Mouse (Mus musculus) 3134 (cell line): ENCODE data around the gene Tnrc6c.

Source experiments
- DNase-seq: peaks from one replicate; pipeline ENCODE4 v3.0.0-alpha.2; 2011; ENCODE audit warnings: low spot score; ENCODE audit not compliant: insufficient read length; ENCODE audit errors: extremely low read depth

Tnrc6c gene

DNA sequence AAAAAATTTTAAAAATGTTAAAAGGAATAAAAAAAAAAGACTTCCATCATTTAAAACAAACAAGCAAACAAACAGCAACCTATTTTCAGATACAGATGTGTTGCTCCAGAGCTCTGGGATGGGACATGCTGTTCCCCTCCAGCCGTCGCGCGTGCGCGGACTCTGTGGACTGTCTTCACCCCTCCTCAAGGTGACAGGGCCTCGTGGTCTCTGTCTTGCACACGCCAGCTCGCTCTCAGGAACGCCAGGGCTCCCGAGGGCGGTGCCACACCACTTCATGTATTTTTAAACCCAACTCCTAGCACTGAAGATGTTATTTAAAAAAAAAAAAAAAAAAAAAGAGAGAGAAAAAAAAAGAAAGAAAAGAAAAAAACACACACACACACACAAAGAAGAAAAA is 108.2 kb downstream of the Tnrc6c start:
- no peak for DNase-seq

DNA sequence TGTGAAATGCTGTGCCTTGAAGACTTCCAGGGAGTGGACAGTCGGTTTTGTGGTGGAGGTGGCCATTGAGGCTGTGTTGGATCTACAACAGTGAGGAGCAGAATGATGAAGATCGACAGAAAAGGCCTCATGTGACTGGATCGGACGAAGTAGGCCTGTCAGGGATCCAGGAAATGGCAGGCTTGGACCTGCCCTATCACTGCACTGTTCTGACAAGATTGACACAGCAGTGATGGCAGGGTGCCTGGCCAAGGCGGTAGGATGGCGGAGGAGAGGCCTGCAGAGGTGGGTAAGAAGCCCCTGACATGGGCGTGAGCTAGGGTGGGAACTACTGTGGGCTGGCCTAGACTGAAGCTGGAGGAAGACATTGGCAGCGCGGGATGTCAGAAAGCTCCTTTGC is 110.2 kb downstream of the Tnrc6c start:
- DNase-seq: no peak

DNA sequence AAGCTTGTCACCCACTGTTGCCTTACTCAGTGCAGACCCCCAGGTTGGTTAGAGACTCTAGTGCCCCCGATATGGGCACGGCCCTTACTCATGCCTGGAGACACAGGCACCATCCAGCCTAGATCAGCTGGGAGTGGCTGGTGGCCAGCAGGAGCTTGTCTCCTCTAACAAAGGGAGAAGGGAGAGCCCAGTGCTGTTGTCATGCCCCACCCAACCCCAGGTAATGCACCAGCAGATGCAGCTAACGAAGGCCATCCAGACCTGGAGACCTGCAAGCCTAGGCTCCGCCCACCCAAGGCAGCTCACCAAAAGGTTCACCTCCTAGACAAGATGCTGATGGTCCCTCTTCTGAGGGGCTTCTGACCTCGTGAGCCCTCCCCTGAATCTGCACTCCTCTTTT is 111.3 kb downstream of the Tnrc6c start:
- no peak for DNase-seq

DNA sequence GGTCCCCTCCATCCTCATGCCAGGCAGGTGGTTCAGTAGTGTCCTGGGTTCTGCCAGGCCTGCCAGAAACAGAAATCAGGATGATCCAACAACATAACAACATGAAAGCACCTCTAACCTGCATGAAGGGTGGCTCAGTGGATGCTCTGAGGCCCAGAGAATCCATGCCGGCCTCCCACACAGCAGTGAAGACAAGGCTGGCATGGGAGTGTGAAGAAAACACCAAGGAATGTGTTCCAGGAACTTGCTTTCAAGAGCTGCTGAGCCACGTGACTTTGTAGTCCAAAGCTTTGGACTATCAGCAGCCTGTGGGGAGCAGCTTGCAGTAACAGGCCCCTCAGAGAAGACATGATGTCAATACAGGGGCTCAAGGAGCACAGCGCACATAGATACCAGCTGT is 112.2 kb downstream of the Tnrc6c start:
- DNase-seq: no peak

DNA sequence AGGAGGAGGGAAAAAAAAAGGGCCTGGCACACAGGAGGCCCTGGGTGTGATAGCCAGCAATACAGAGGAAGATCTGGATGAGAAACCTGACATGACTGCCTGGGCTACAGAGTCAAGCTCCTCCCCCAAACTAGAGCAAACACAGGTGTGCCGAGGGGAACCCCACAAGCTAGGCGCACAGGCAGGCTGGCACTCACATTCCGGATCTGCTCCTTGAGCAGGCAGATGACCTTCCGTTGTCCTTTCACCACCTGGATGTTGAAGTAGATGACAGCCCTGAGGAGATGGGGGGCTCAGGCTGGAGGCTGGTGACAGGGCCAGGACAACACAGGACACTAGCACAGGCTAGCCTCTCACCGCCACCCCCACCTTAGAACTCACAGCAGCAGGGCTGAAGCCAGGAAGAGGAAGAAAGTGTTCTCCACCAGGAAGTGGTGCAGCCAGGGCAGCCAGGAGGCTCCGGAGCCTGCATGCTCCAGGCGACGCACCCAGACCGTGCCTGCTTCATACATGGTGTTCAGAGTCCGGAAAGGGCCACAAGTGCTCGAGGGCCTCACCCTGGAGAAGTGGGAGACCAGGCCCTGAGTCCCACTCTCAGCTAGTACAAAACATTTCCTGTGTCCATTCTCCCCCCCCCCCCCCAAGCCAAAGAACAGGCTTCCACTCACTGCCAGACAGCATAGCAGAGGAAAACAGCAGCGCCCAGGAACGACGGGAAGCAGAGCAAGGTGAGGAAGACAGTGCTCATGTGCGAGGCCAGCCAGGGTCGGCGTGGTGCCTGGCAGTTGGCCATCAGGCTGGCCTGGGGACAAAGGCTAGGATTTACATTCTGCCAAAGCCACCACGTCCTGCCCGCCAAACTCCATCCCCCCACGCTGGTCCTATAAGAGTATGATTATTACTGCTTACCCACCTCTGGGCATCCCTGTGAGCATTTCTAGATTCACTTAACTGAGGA is 114.9 kb downstream of the Tnrc6c start:
- no peak for DNase-seq

DNA sequence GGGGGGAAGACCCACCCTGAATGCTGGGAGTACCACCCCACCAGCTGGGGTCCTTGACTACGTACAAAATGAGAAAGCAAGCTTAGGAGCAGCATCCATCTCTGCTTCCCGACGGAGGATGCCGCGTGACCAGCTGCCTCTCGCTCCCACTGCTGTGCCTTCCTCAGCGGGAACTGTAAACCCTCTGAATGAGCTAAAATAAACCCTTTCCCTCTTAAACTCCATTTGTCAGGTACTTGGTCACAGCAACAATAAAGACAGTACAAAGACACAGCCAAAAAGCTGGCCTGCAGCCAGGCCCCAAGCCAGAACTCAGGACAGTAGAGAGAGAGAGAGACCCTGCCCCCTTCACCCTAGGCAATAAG is 115.6 kb downstream of the Tnrc6c start:
- no peak for DNase-seq

DNA sequence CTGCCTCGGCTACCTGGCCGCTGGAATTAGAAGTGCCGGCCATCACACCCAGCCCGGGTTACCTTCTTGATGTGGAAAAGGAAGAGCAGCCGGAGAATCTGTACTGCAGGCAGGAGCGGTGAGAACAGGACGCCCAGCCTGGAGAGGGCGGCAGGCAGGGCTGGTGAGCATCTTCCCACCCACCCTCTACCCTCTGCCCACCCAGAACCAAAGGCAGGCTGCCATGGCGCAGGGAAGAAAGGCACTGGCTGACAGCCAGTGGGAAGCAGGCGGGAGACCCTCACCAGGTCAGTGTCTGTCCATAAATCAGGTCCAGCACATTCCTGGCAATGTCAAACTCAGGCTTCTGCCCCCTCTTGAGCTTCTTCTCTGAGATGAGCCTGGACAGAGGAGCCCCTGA is 116.3 kb downstream of the Tnrc6c start:
- no peak for DNase-seq

DNA sequence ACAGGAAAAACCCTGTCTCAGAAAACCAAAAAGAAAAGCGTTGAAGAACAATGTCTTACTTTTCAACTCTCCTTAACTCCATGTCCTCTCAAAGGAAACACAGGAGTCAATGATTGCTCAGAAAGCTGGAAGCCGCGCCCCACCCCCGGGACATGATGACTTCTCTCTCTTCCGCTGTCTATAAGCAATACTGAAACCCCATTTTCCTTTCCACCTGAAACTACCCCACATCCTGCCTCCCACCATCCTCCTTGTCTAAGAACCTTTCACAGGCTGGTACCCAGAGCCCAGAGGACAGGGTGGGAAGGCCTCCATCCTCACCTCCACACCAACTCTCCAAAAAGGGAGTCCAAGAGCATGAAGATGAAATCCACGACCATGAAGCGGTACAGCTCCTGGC is 118.3 kb downstream of the Tnrc6c start:
- DNase-seq: no peak

DNA sequence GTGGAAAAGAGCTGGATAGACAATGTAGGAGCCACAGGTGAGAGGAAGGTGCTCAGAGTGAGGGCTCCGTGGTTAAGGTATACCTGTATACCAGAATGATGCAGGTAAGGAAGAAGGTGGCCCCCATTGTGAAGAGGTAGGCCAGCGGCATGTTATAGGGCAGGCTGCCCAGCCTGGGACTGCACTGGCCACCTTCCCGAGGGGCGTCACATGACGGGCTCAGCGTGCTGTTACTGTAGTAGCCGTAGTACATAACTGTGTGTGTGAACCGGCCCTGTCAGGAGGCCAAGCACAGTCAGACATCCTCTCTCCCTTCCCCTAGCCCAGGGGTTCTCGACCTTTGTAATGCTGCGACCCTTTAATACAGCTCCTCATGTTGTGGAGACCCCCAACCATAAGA is 120.8 kb downstream of the Tnrc6c start:
- no peak for DNase-seq

DNA sequence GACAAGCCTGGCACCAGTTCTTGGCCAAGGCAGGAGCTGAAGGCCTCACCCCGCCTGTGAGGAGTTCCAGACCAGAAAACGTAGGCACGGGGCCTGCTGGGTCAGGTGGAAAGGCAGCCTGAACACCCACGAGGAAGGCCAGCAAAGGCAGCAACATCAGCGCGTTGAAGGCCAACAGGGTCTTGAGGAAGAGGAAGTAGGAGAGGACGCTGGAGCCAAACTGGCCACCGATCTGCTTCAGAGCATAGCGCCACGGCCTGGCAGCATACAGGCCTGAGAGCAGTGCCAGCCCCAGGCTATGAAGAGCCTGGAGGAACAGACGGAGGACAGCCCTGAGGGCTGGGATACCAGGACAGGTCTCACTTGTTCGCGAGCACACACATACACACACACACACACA is 121.5 kb downstream of the Tnrc6c start:
- DNase-seq: no peak

DNA sequence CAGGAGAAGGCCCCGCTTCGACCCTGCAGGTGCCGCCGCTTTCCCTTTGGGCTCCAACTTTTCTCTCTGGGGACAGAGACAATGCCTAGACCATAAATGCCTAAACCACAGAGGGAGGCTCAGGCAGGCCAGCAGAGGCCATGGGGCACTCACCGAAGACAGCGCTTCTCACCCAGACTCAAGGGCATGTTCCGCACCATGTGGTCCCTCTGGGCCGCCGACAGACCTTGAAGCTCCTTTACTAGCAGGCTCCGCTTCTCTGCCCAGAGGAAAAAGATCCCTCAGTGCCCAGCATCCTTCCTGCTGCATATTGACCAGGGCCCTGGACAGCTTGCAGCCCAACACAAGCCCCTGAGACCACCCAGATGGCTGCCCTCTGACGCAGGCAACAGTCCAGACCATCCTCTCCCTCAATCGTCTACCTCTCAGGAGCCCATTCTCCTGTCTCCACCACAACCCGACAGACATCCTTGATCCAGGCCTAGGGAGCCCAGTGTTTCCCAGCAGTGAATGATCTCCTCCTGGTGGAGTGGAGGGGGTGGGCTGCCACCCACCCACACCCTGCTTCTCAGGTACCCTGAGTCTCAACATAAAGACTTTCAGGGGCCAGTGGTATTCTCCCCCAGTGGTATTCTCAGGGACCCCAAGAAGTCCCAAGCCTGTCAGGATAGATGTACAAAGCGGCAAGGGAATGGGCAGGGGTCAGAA is 122.2 kb downstream of the Tnrc6c start:
- DNase-seq: no peak

DNA sequence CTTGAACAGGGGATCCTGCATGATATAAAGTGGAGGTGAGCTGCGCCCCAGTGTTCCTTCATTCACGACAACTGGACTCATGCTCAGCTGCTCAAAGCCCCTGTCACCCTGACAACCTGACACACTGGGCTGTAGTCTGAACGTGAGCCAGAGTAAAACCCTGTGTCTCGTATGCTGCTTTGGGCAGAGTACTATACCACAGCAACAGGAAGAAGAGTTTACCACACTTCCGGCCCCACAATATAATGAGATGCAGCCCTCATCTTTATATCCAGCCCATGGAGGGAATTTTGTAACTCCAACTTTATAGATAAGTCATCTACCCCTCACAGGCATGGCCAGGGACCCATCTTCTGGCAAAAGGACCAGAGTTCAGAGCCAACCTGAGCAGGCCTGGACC is 123.0 kb downstream of the Tnrc6c start:
- no peak for DNase-seq

DNA sequence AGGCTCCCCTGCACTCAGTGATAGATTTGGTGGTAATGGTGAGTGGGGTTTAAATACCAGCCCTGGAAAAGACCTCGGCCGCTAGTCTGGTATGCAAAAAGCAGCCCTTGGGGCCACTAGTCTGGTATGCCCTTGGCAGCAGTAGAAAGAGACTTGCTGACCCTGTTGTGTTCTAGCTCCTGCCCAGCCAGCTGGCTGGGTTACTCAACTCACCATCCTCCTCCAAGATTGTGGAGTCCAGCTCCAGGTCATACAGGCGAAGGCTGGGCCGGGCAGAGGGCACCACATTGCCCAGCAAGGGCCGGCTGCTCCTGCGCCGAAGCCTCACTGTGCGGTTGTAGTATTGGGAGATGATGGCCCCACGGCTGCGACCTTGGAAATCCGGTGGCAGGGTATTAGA is 123.9 kb downstream of the Tnrc6c start:
- no peak for DNase-seq

DNA sequence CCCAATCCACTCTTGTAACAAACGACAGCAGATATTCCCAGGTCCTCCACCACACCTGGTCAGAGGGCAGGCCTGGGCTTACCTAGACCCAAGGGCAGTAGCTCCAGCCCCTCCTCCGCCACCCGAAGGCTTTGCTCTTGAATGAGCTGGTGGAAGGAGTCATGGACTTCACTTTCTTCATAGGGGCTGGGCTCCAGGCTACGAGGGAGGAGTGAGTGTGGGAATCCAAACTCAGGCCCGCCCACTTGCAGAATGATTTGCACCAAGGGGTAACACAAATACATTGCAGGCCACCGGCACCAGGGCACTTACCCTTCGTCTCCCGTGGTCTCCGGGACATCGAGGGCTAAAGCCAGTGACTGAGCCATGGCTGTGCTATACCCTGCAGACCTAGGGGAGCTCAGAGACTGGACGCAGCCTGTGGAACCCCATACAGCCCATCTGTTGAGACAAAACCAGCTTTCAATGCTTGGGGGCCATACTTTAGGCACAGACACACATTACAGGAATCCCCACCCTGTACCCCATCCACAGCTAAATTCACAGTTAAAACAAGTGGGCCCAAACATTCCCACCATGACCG is 124.9 kb downstream of the Tnrc6c start:
- peak; percentile 58 for DNase-seq

DNA sequence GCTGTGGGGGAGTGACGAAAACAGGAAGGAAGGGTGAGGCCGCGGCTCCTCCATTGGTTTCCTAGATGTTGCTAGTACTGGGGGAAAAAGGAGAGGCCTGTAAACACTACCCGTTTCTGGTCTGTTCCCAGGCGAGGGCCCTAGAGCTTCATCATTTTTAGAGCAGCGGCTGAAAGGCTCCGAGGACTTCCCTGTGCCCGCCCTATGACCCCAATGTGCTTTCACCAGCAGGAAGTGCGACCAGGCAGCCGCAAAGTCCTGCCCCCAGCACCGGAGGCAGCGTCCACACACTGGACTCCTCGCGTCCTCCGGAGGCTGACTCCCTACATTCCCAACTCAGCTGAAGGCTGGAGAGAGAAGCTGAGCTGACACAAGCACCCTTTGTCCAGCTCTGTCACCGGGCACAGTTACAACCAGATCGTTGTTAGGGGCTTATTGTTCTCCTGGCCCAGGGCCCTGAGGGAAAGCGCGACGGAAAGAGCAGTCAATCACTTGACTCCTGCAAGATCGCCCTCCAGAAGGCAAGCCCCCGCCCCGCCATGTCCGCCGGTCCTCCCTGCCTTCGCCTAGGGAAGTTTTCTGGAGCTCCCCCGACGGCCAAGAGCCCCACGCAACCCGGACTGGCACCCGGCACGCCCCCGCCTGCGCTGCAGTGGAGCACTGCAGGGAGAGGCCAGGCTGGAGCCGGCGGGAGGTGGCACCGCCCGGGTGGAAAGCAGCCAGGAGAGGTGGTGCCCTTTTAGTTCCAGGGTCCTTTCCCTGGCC is 125.5 kb downstream of the Tnrc6c start:
- peak; percentile 81 for DNase-seq

DNA sequence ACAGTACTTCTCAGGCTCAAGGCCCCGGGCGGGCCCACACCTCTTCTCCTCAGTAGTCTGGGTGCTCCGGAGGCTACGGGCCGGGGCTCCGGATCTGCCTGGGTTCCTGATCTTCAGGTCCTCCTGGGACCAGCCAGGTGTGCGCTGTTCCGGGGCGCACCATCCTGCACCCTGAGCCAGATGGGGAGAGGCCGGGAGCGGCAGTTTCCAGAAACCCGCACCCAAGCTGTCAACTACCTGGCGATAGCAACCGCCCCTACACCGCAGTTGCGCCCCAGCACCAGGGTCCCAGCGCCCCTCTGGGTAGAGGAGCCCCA is 126.1 kb downstream of the Tnrc6c start:
- DNase-seq: no peak

DNA sequence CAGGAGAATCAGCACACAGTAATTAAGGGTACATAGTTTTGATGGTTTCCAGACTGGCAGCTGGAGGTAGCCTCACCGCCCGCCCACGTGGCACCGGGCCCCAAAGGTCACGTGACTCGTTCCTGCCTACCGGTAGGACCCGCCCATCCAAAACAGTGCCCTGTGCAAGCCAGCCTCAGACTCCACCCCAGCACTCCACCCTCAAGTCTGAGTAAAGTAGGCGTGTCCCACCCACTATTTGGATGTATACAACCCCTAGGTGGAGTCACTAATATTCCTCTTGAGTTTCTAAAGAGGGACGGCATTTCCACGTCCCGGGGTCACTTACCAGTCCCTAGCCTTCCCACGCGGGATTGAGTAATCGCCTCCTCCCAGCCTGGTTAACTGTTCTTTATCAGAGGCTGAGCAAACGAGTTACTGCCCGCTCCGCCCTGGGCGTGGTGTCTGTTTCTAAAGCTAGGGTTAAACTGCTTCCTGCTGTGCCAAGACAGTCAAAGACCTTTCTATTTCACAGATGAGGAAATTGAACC is 126.6 kb downstream of the Tnrc6c start:
- DNase-seq: peak; percentile 91

DNA sequence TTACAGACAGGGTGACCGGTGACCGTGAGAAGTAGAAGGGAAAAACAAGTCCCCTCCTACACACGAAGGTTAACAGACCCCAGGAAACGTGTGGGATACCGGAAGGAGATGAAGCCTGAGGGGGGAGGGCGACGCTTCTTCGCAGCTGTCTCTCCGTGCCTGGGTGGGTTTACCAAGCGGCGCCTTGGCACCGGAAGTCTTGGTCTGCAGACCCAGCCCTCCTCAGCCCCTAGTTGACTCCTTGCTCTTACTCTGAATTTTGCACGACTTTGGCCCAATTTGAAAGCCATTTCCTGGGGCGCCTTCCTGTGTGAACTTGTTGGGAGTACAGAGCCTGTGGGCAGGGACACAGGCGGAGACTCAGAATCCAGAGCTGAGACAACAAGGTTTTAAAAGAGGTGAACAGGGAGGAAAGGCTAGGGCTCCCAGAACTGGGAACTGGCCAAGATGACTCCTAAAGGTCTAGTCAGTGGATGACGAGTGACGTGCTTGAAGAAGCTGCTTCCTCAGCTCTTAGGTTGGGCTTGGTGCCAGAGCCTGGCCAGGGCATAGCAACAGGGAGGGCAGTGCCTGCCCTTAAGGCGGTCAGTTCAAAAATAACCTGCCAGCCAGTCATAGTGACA is 127.2 kb downstream of the Tnrc6c start:
- peak; percentile 65 for DNase-seq

DNA sequence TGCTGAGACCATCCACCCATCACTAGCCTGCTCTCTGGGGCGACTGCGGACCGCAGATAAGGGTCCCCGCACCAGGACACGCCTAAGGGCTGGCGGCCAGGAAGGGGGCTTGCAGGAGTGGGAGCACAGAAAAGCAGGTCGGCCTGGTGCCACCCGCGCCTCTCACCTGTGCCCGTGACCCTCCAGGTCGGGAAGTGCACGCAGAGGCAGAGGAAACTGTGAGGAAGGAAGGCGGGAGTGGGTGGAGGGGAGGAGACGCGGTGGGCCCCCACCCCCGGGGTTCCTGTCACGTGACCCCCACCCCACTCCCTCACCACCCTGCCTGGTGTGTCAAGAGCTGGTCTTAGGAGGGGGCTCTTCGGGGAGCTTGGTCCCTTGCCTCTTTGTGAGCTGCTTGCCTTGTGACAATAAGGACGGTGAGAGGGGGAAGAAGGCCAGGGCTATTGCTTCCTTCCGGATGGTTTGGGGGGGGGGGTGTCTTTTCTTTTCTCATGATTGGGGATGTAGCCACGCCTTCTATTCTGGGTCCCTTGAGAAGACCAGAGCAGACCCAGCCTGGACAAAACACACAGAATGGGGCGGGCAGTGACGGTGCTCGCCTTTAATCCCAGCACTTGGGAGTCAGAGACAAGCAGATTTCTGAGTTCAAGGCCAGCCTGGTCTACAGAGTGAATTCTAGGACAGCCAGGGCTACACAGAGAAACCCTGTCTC is 128.1 kb downstream of the Tnrc6c start, which contains the start of the genes Tmc8 and Tmc6:
TSS of gene Tmc8 (plus strand) at position 84 of the 712 bp plus-strand sequence.
TSS of gene Tmc6 (minus strand) at position 206 of the 712 bp plus-strand sequence.
- DNase-seq: no peak

DNA sequence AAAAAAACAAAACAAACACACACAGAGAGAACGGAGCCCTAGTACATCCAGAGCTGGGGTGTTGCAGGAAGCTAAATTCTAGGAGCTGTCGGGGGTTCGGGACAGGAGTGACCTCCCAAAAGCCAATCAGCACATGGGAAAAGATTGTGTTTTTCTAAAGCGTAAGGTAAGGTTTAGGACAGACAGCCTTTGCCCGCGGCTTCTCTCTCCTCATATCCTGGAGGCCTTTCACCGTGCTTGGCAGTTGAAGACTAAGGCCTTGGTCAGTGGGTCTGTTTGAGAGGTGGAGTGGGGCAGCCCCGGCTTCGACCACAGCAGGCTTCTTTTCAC is 128.6 kb downstream of the Tnrc6c start:
- DNase-seq: no peak
